Mouse (Mus musculus): ENCODE data around the gene Hist1h4i. TPM values are rescaled to one million over a fixed set of nuclear protein-coding genes. Genes with fewer than 3 reads are reported as not detected.

Gene Hist1h4i
- total and polyA plus RNA-seq, 3 experiments, result 12.6 to 284 (median 52.2) TPM

DNA sequence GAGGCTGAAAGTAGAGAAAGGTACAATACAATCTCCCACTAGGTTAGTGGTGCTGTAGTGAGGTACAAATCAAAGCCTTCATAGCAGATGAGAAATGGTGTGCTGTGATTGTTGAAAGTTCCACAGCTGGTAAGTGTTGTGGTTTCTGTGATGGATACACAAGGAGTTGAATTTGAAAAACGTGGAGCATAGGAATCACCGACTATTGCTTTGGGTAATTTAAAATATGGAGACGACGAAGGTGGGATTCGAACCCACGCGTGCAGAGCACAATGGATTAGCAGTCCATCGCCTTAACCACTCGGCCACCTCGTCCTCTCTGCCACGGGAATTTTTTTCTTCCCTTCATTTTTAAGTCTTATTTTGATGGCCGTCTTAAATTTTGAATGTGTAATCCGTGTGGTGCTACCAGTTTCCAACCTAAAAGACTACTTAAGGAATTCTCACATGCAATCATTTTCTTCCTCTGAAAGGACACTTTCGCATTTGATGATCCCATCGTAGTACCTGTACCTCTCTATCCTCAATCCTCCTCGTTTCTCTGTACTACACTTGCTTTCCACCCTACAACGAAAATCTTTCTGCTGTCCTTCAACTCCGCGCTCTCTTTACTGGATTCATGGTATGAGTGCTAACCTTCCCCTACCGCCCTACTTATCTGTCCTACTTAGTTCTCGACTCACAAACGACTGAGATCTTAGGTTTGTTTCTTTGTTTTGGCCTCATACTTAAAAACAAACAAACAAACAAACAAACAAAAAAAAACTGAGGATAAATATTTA is 47.0 kb downstream of the Hist1h4i start:
- ATAC-seq (ENCODE audit: extremely low read depth, insufficient number of reproducible peaks, low FRiP score, poor library complexity, severe bottlenecking), result no peak
- DNase-seq (ENCODE audit: low spot score), result no peak
- no peak overlapping the region; the same call in 1 of the 2 replicates for H3K4me3 ChIP-seq (ENCODE audit: low read depth, low read length)
- peaks cover 11% of the 10 kb centered on the region for H3K9me3 ChIP-seq (replicated peaks)
- peaks cover 49% of the 10 kb centered on the region for H3K27me3 ChIP-seq (ENCODE audit: insufficient read depth, low read length)
- peaks cover 29% of the 10 kb centered on the region for H3K4me1 ChIP-seq (ENCODE audit: insufficient read depth, low read depth, low read length)
- H3K36me3 ChIP-seq (replicated peaks), result no peaks in the 10 kb centered on the region
- TF ChIP-seq TAL1 (conservative IDR thresholded peaks at IDR 0.05; ENCODE audit: low read depth, low read length) (no peak), GATA2 (IDR thresholded peaks at IDR 0.05; ENCODE audit: borderline replicate concordance, low read depth, low read length) (no peak), GATA1 (IDR thresholded peaks at IDR 0.05; ENCODE audit: borderline replicate concordance, low read length) (no peak), CTCF (IDR thresholded peaks at IDR 0.05; ENCODE audit: low read depth, low read length) (no peak), POLR2AphosphoS5 (IDR thresholded peaks at IDR 0.05; ENCODE audit: insufficient replicate concordance, low read depth, low read length) (no peak)

DNA sequence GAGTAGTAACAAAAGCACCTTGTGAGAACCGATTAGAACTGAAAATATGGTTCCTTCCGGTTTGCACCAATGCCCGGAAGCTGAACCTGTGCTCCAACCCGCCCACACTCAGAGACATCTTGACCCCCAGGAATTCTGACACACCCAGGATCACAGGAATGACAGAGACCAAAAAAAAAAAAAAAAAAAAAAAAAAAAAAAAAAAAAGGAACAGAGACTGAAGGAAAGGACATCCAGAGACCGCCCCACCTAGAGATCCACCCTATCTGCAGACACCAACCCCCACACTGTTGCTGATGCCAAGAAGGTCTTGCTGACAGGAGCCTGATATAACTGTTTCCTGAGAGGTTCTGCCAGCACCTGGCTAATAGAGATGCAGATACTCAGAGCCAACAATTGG is 48.6 kb downstream of the Hist1h4i start:
- H3K27me3 ChIP-seq (ENCODE audit: insufficient read depth, low read length), result peaks cover 38% of the 10 kb centered on the region
- H3K9me3 ChIP-seq (replicated peaks), result peaks cover 11% of the 10 kb centered on the region
- H3K4me1 ChIP-seq (ENCODE audit: insufficient read depth, low read depth, low read length), result peaks cover 29% of the 10 kb centered on the region
- DNase-seq (ENCODE audit: low spot score), result no peak
- TF ChIP-seq CTCF (IDR thresholded peaks at IDR 0.05; ENCODE audit: low read depth, low read length), result no peak
- no peak for TF ChIP-seq TAL1 (conservative IDR thresholded peaks at IDR 0.05; ENCODE audit: low read depth, low read length)
- no peak for TF ChIP-seq GATA2 (IDR thresholded peaks at IDR 0.05; ENCODE audit: borderline replicate concordance, low read depth, low read length)
- no peak overlapping the region for H3K4me3 ChIP-seq (ENCODE audit: low read depth, low read length)
- no peaks in the 10 kb centered on the region for H3K36me3 ChIP-seq (replicated peaks)
- no peak for ATAC-seq (ENCODE audit: extremely low read depth, insufficient number of reproducible peaks, low FRiP score, poor library complexity, severe bottlenecking)

Other genes with a start within 250 kb of the Hist1h4i start
Only the 20 nearest of the 21 such genes appear.
- gene Hist1h2bq, start 231.2 kb downstream of the Hist1h4i start, total RNA-seq (2014; fragmentation: Nextera tagmentation), result 1,081 and 1,195 TPM in 2 replicates
- 921 and 1,023 TPM in 2 replicates for gene Hist1h2bq, start 231.2 kb downstream of the Hist1h4i start, total RNA-seq (2017)
- gene Hist1h2bq, start 231.2 kb downstream of the Hist1h4i start, polyA plus RNA-seq (2012), result 5.1 and 26.9 TPM in 2 replicates
- 683 and 1,071 TPM in 2 replicates for gene Hist1h2ao, start 230.9 kb downstream of the Hist1h4i start, total RNA-seq (2014; fragmentation: Nextera tagmentation)
- gene Hist1h2ao, start 230.9 kb downstream of the Hist1h4i start, total RNA-seq (2017), result not detected in 2 replicates
- gene Hist1h2ao, start 230.9 kb downstream of the Hist1h4i start, polyA plus RNA-seq (2012), result 11,503 and 23,832 TPM in 2 replicates
- gene Hist1h4m, start 229.6 kb downstream of the Hist1h4i start, total RNA-seq (2014; fragmentation: Nextera tagmentation), result 95.2 and 203 TPM in 2 replicates
- gene Hist1h4m, start 229.6 kb downstream of the Hist1h4i start, total RNA-seq (2017), result 16.8 and 94.6 TPM in 2 replicates
- gene Hist1h4m, start 229.6 kb downstream of the Hist1h4i start, polyA plus RNA-seq (2012), result 35.5 TPM in 1 of 2 replicates, not detected in the other
- gene Hist1h4n, start 209.2 kb downstream of the Hist1h4i start, total RNA-seq (2014; fragmentation: Nextera tagmentation), result 349 and 456 TPM in 2 replicates
- gene Hist1h4n, start 209.2 kb downstream of the Hist1h4i start, total RNA-seq (2017), result 3,540 and 3,844 TPM in 2 replicates
- 15.7 and 41.0 TPM in 2 replicates for gene Hist1h4n, start 209.2 kb downstream of the Hist1h4i start, polyA plus RNA-seq (2012)
- gene Hist1h2ap, start 207.9 kb downstream of the Hist1h4i start, total RNA-seq (2014; fragmentation: Nextera tagmentation), result 653 and 691 TPM in 2 replicates
- gene Hist1h2ap, start 207.9 kb downstream of the Hist1h4i start, total RNA-seq (2017), result 2,134 and 3,440 TPM in 2 replicates
- 8,984 and 13,644 TPM in 2 replicates for gene Hist1h2ap, start 207.9 kb downstream of the Hist1h4i start, polyA plus RNA-seq (2012)
- gene Hist1h2br, start 207.6 kb downstream of the Hist1h4i start, total RNA-seq (2014; fragmentation: Nextera tagmentation), result 1,040 and 1,147 TPM in 2 replicates
- 1,116 and 1,141 TPM in 2 replicates for gene Hist1h2br, start 207.6 kb downstream of the Hist1h4i start, total RNA-seq (2017)
- 4.6 and 25.4 TPM in 2 replicates for gene Hist1h2br, start 207.6 kb downstream of the Hist1h4i start, polyA plus RNA-seq (2012)
- gene Zfp184, start 96.3 kb downstream of the Hist1h4i start, total RNA-seq (2014; fragmentation: Nextera tagmentation), result 10.4 and 20.1 TPM in 2 replicates
- gene Zfp184, start 96.3 kb downstream of the Hist1h4i start, total RNA-seq (2017), result 2.2 and 3.6 TPM in 2 replicates
- gene Zfp184, start 96.3 kb downstream of the Hist1h4i start, polyA plus RNA-seq (2012), result 0.20 and 0.26 TPM in 2 replicates
- not detected in 2 replicates for gene Pom121l2, start 60.2 kb downstream of the Hist1h4i start, total RNA-seq (2014; fragmentation: Nextera tagmentation)
- not detected in 2 replicates for gene Pom121l2, start 60.2 kb downstream of the Hist1h4i start, total RNA-seq (2017)
- not detected in 2 replicates for gene Pom121l2, start 60.2 kb downstream of the Hist1h4i start, polyA plus RNA-seq (2012)
- gene Prss16, start 31.6 kb downstream of the Hist1h4i start, total RNA-seq (2014; fragmentation: Nextera tagmentation), result not detected in 2 replicates
- gene Prss16, start 31.6 kb downstream of the Hist1h4i start, total RNA-seq (2017), result 0.22 and 0.23 TPM in 2 replicates
- gene Prss16, start 31.6 kb downstream of the Hist1h4i start, polyA plus RNA-seq (2012), result 0.03 and 0.04 TPM in 2 replicates
- 177 and 303 TPM in 2 replicates for gene Hist1h2ah, start 5.8 kb downstream of the Hist1h4i start, total RNA-seq (2014; fragmentation: Nextera tagmentation)
- gene Hist1h2ah, start 5.8 kb downstream of the Hist1h4i start, total RNA-seq (2017), result 2,043 and 4,016 TPM in 2 replicates
- gene Hist1h2ah, start 5.8 kb downstream of the Hist1h4i start, polyA plus RNA-seq (2012), result 5,681 and 9,617 TPM in 2 replicates
- gene Hist1h2bk, start 5.5 kb downstream of the Hist1h4i start, total RNA-seq (2014; fragmentation: Nextera tagmentation), result 229 and 286 TPM in 2 replicates
- gene Hist1h2bk, start 5.5 kb downstream of the Hist1h4i start, total RNA-seq (2017), result 1,693 and 2,296 TPM in 2 replicates
- 11.8 and 30.4 TPM in 2 replicates for gene Hist1h2bk, start 5.5 kb downstream of the Hist1h4i start, polyA plus RNA-seq (2012)
- gene Hist1h2ag, start 1.6 kb upstream of the Hist1h4i start, total RNA-seq (2014; fragmentation: Nextera tagmentation), result 141 and 253 TPM in 2 replicates
- 901 and 1,517 TPM in 2 replicates for gene Hist1h2ag, start 1.6 kb upstream of the Hist1h4i start, total RNA-seq (2017)
- gene Hist1h2ag, start 1.6 kb upstream of the Hist1h4i start, polyA plus RNA-seq (2012), result 27.9 and 53.3 TPM in 2 replicates
- gene Hist1h2bj, start 1.9 kb upstream of the Hist1h4i start, total RNA-seq (2014; fragmentation: Nextera tagmentation), result 9.0 and 49.5 TPM in 2 replicates
- 205 and 369 TPM in 2 replicates for gene Hist1h2bj, start 1.9 kb upstream of the Hist1h4i start, total RNA-seq (2017)
- gene Hist1h2bj, start 1.9 kb upstream of the Hist1h4i start, polyA plus RNA-seq (2012), result 10.5 and 40.6 TPM in 2 replicates
- gene Vmn1r188, start 43.1 kb upstream of the Hist1h4i start, total RNA-seq (2014; fragmentation: Nextera tagmentation), result not detected in 2 replicates
- gene Vmn1r188, start 43.1 kb upstream of the Hist1h4i start, total RNA-seq (2017), result under 0.01 TPM in 1 of 2 replicates, not detected in the other
- not detected in 2 replicates for gene Vmn1r188, start 43.1 kb upstream of the Hist1h4i start, polyA plus RNA-seq (2012)
- gene Vmn1r189, start 64.5 kb upstream of the Hist1h4i start, total RNA-seq (2014; fragmentation: Nextera tagmentation), result not detected in 2 replicates
- gene Vmn1r189, start 64.5 kb upstream of the Hist1h4i start, total RNA-seq (2017), result 0.33 TPM in 1 of 2 replicates, not detected in the other
- not detected in 2 replicates for gene Vmn1r189, start 64.5 kb upstream of the Hist1h4i start, polyA plus RNA-seq (2012)
- gene Vmn1r191, start 142.6 kb upstream of the Hist1h4i start, total RNA-seq (2014; fragmentation: Nextera tagmentation), result not detected in 2 replicates
- 0.12 and 0.16 TPM in 2 replicates for gene Vmn1r191, start 142.6 kb upstream of the Hist1h4i start, total RNA-seq (2017)
- gene Vmn1r191, start 142.6 kb upstream of the Hist1h4i start, polyA plus RNA-seq (2012), result not detected in 2 replicates
- not detected in 2 replicates for gene Vmn1r192, start 149.8 kb upstream of the Hist1h4i start, total RNA-seq (2014; fragmentation: Nextera tagmentation)
- 0.11 and 0.12 TPM in 2 replicates for gene Vmn1r192, start 149.8 kb upstream of the Hist1h4i start, total RNA-seq (2017)
- gene Vmn1r192, start 149.8 kb upstream of the Hist1h4i start, polyA plus RNA-seq (2012), result not detected in 2 replicates
- gene Vmn1r193, start 181.8 kb upstream of the Hist1h4i start, total RNA-seq (2014; fragmentation: Nextera tagmentation), result not detected in 2 replicates
- gene Vmn1r193, start 181.8 kb upstream of the Hist1h4i start, total RNA-seq (2017), result 0.05 and 0.06 TPM in 2 replicates
- gene Vmn1r193, start 181.8 kb upstream of the Hist1h4i start, polyA plus RNA-seq (2012), result not detected in 2 replicates
- not detected in 2 replicates for gene Vmn1r194, start 202.9 kb upstream of the Hist1h4i start, total RNA-seq (2014; fragmentation: Nextera tagmentation)
- gene Vmn1r194, start 202.9 kb upstream of the Hist1h4i start, total RNA-seq (2017), result not detected in 2 replicates
- gene Vmn1r194, start 202.9 kb upstream of the Hist1h4i start, polyA plus RNA-seq (2012), result not detected in 2 replicates
- not detected in 2 replicates for gene Vmn1r195, start 229.2 kb upstream of the Hist1h4i start, total RNA-seq (2014; fragmentation: Nextera tagmentation)
- 0.12 TPM in 1 of 2 replicates, not detected in the other for gene Vmn1r195, start 229.2 kb upstream of the Hist1h4i start, total RNA-seq (2017)
- gene Vmn1r195, start 229.2 kb upstream of the Hist1h4i start, polyA plus RNA-seq (2012), result not detected in 2 replicates

Measured in G1E (cell line).